Mouse (Mus musculus): ENCODE results near the gene Ppp1r8.
"Not testable (repeated sequence)": the region's sequence is repeated elsewhere in the genome, so short reads cannot be mapped to it uniquely, and the experiment has no call there.

Gene Ppp1r8

DNA sequence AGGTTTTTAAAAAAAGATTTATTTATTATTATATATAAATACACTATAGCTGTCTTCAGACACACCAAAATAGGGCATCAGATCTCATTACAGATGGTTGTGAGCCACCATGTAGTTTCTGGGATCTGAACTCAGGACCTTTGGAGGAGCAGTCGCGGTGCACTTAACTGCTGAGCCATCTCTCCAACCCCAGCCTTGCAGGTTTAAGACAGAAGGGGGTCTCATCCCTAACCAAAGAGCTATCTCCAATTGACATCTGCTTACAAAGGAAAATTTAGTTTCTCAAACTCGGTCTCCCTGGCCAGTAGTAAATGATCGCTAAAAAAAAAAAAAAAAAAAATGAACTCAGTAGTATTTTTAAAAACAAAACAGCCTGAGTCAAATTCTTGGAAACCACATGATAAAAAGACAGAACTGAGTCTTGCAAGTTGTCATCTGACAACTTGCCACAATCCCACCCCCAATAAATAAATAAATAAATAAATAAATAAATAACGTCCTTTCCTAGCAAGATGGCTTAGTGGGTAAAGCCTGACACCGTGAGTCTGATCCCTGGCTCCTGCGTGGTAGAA lies 36.3 kb downstream of the Ppp1r8 start:
- DNase-seq (ENCODE audit: low read depth, low spot score): no peak

DNA sequence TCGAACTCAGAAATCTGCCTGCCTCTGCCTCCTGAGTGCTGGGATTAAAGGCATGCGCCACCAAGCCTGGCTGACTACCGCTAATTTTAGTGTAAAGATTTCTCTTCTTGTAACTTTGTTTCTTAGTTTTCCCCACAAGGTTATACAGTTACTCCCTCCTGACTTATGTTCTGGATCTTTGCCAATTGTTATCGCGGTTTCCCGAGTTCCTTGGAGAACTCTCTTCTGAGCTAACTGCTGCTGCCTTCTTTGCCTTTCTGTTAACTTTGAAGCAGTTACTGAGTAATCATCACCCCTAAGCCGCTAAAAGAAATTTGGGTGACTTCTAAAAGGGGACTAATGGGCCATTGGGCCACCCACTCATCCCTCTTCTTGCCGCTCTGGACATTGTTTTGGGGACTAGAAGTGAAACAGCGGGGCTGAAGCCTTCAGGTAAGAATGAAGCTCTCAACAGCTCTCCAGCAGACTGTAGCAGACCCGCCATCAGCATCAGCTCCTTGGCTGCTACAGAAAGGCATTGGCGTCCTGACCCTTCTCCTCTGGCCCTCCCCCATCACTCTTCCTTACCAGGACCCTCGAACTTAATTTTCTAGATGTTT lies 37.3 kb downstream of the Ppp1r8 start:
- DNase-seq (ENCODE audit: low read depth, low spot score): no peak

DNA sequence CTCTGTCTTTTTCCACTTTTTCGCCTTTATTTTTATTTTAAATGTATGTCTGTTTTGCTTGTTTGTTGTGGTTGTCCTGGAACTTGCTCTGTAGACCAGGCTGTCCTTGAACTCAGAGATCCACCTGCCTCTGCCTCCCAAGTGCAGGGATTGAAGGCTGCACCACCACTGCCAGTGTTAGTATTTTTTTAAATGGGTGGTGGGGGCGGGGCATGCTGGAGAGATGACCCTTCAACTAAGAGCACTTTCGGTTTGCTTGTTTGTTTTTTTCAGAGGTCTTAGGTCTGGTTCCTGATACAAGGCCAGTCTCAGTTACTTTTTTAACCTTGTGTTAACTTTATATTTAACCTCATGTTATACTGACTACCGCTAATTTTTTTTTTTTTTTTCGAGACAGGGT lies 37.8 kb downstream of the Ppp1r8 start:
- DNase-seq (ENCODE audit: low read depth, low spot score): no peak

DNA sequence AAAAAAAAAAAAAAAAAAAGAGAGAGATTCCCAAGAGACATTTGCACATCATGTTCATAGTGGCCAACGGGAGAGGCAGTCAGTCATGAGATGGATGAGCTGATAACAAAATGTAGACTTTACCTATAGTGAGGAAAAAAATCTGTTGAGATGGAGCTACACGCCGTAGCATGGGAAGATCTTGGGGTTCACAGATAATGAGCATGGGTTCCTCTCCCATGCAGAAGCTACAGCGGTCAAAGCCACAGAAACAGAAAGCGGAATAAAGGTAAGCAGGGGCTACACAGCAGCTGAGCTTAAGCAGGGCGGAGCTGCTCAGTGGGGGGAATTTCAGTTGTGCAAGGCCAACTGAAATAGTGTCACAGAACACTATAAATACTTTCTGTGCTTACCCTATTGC lies 38.6 kb downstream of the Ppp1r8 start:
- no peak for DNase-seq (ENCODE audit: low read depth, low spot score)

DNA sequence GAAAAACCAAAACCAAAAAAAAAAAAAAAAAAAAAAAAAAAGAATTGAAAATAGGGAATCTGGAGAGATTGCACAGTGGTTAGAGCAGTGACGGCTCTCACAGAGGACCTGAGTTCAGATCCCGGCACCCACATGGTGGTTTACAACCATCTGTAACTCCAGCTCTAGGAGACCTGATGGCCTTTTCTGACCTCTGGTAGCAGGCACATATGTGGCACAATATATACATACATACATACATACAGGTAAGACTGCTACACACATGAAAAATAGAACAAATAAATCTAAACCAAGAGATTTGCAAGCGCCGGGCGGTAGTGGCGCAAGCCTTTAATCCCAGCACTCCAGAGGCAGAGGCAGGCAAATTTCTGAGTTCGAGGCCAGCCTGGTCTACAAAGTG lies 39.1 kb downstream of the Ppp1r8 start:
- no peak for DNase-seq (ENCODE audit: low read depth, low spot score)

DNA sequence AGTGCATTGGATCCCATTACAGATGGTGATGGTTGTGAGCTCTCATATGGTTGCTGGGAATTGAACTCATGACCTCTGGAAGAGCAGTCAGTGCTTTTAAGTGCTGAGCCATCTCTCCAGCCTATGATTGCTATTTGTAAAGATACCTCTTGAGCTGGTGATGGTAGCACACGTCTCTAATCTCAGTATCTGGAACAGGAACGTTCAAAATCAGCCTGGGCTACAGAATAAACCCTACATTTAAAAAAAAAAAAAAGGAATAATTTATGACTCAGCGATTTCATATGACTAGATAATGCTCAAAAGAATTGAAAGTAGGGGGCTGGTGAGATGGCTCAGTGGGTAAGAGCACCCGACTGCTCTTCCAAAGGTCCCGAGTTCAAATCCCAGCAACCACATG lies 39.8 kb downstream of the Ppp1r8 start:
- DNase-seq (ENCODE audit: low read depth, low spot score): no peak

DNA sequence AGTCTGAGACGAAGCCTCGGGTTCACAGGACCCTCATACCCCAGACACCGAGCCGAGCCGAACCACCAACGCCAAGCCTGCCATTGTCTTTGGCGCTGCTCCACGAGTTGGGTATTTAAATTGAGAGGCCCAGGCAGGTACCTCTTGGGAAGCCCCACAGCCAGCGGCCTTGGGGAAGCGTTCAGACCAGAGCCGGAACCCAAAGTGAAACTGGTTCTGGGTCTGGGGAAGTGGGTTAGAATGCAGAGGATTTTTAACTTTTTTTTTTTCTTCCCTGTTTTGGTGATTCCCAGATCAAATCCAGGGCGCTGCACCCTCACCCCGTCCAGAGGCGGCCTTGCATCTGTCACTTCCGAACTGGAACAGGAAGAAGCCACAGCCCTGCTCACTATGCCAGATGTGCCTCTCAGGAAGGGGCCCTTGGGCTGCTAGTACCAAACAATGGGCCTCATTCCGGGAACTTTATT lies 40.8 kb downstream of the Ppp1r8 start:
- DNase-seq (ENCODE audit: low read depth, low spot score): peak; percentile 35

DNA sequence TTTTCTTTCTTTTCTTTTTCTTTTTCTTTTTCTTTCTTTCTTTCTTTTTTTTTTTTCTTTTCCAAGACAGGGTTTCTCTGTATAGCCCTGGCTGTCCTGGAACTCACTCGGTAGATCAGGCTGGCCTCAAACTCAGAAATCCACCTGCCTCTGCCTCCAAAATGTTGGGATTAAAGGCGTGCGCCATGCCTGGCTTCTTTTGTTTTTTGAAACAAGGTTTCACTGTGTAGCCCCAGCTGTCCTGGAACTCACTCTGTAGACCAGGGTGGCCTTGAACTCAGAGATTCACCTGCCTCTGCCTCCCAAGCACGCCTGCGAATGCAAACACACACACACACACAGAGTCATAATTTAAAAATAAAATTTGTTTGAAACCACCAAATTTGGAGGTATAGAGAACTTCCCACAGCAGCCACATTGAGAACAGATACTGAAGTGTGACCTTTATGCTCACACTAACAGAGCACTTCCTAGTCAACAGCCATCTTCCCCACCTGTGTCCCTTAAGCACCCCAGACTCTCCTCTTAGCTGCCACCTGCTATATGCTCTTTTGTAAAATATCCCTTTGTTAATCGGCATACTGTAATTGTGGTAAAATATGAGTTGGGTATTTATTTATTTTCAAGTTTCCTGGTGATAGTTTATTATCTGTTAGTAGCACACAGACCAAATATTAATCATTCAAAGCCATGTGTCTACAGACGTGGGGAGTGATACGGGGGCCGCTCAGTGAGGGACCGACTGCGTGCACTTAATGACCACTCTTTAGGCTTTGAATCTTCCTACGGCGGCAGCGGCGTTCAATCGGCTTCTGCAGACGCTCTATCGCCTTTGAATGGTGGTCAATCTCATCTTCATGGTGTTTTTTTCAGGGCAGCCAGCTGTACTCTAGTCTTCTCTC lies 41.5 kb downstream of the Ppp1r8 start:
- no peak for DNase-seq (ENCODE audit: low read depth, low spot score)

DNA sequence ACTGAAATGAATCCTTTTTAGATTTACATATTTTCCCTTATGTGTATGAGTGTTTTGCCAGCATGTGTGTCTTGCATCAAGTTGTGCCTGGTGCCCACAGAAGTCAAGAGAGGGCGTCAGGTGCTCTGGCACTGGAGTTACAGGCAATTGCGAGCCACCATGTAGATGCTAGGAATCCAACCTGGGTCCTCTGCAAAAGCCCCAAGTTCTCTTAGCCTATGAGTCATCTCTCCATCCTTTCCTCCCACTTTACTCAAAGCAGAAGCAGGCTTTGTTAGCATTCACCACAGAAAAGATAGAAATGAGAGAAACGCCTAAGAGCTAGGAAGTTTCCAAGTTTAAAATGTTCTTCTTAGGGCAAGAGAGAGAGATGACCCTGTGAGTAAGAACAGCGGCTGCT lies 43.1 kb downstream of the Ppp1r8 start:
- no peak for DNase-seq (ENCODE audit: low read depth, low spot score)

DNA sequence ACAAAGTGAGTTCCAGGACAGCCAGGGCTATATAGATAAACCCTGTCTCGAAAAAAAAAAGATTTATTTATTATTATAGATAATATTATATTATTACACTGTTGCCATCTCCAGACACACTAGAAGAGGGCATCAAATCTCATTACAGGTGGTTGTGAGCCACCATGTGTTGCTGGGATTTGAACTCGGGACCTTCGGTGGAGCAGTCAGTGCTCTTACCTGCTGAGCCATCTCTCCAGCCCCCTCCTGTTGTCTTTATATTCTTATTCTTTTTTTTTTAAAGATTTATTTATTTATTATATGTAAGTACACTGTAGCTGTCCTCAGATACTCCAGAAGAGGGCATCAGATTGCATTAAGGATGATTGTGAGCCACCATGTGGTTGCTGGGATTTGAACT lies 44.3 kb downstream of the Ppp1r8 start:
- DNase-seq (ENCODE audit: low read depth, low spot score): not testable (repeated sequence)

DNA sequence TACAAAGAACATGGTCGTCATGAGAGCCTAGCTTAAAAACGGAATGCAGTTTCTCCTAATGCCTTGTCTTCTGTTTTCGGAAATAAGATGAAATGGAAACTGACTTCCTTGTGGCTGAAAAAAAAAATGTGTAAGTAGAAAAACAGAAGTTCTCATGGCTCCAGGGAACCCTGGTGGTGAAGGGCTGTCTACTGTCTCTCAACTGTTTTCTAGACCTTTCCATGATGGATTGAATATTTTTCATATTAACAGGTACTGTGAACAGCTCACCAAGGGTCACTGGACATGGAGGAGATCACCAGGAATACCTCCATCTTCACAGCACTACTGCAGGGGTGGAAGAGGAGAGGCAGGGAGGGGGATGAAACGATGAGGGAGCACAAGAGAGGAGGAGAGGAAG lies 44.9 kb downstream of the Ppp1r8 start:
- no peak for DNase-seq (ENCODE audit: low read depth, low spot score)

DNA sequence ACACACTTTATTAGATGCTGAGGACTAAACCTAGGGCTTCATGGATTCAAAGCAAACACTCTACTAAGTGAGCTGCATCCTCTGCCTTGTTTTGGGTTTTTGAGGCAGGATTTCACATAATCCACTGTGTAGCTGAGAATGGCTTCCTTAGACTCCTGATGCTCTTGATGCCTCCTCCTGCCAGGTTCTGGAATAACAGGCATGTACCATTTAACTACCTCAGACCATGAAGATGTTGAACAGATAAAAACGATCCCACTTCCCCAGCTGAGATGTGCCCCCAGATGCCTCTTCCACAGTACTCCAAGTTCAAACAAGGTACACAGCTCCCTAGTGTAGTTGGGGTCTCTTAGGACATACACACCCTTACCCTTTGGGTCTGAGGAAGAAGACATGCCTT lies 45.5 kb downstream of the Ppp1r8 start:
- no peak for DNase-seq (ENCODE audit: low read depth, low spot score)

DNA sequence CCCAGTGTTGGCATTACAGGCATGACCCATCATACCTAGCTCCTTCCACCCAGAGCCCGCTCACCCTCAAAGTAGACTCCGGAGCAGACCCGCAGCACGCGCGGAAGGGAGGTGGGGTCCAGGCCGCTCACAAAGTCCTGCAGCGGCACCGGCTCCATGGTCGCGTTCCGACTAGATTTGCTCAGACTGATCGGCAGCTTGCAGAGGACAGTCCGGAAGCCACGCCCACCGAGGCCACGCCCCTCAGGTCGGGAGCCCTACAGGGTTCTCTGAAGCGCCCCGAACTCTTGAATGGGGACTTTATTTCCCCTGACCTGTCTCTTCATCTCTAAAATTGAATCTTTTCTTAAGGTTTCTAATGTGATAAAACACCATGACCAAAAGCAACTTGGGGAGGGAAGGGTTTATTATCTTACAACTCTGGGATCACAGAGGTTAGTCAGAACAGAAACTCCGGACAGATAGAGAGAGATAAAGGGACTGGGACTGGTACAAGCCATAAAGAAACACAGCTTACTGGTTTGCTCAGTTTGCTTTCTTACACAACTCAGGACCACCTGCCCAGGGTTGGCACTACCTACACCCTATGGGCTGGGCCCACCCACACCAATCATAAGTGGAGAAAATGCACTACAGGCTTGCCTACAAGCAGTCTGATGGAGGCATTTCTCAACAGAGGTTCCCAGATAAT lies 46.6 kb downstream of the Ppp1r8 start, which contains the start of gene Themis2:
Themis2 (minus strand) TSS at position 192 of the 691 bp plus-strand sequence.
- peak; percentile 85 for DNase-seq (ENCODE audit: low read depth, low spot score)

DNA sequence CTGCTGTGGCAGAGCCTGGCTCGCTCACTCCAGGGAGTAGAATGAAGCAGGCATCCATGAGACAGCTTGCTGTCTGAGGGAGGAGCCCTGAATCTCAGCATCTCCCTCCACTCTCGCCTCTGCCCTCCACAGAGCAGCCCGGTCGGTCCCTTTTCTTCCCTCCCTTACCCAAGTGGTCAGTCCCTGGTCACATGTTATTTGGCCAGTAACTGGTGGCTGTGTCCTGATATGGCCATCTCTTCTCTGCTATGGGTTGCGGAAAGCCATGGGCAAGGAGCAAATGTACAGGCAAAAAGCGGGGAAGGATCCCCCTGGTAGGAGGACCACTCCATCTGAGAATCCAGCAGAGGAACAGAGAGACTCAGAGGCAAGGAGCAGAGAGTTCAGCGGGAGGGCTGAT lies 47.8 kb downstream of the Ppp1r8 start:
- DNase-seq (ENCODE audit: low read depth, low spot score): no peak

DNA sequence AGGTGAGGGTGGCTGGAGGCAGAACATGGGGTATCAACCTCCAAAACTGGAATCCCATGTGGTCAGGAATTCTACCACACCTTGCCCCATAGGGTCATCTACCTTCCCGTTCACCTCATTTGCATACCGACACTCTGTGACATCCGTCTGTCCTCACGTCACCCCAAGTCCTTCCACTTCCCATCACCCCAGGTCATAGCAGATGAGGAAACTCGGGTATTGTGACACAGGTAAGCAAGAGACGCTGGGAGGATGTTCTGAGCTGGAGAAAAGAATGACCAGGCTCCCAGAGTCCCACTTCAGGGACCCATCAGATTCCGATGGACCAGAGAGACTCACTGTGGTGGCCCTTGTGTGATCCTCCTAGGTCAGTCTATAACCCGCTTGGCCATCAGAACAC lies 48.2 kb downstream of the Ppp1r8 start:
- no peak for DNase-seq (ENCODE audit: low read depth, low spot score)

DNA sequence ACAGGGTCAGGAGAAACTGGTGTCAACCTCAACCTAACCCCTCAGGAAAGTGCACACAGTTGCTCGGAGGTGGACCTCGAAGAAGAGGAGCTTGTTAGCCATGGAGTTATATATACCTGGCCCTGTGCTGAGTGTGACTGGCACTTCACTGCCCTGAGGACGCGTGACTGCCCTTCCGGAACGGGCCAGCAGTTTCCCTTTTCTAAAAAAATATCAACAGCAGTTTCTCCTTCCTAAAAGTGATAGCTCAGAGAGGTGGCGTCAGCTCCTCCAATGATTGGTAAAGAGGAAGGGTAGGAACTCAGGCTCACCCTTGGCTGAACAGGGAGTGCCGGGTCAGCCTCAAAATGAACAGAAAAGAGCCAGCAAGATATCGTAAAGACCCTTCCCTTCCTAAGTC lies 48.9 kb downstream of the Ppp1r8 start:
- no peak for DNase-seq (ENCODE audit: low read depth, low spot score)

DNA sequence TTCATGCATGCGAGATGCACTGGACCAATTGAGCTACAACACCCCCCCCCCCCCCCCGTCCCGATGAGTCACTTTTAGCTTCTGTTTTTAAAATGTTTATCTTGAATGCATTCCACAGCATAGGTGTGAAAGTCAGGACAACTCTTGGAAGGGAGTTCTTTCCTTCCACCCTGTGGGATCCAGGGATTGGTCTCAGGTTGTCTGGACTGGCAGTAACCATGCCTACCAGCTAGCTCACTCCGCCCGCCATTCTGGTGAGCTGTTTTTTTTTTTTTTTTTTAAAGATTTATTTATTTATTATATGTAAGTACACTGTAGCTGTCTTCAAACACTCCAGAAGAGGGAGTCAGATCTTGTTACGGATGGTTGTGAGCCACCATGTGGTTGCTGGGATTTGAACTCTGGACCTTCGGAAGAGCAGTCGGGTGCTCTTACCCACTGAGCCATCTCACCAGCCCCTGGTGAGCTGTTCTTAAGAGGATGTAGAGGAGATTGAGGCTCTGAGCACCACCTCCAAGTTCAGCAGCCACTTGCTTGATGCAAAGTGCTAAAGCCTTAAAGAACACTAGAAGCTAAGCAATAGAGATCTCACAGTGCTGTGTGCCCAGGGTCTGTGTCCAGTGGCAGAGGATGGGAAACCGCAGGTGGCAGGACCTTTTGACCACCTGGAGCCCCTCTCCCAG lies 49.5 kb downstream of the Ppp1r8 start:
- not testable (repeated sequence) for DNase-seq (ENCODE audit: low read depth, low spot score)

DNA sequence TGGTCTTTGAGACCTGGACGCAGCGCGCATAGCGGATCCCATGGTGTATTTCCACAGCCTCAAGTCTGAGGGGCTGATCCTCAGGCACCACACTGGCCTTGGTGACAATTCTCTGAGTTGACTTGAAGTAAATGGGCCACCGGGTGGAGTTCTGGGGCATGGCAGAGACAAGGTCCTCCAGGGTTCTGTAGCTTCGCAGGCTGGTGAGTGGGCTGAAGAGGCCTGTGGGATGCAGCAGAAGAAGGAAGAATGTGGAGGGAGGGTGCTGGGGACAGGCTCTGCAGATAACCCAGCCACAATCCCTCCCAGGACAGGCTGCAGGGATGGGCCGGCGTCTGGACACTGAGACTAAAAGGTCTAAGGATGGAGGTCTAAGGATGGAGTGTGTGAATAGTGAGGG lies 53.2 kb downstream of the Ppp1r8 start:
- no peak for DNase-seq (ENCODE audit: low read depth, low spot score)

DNA sequence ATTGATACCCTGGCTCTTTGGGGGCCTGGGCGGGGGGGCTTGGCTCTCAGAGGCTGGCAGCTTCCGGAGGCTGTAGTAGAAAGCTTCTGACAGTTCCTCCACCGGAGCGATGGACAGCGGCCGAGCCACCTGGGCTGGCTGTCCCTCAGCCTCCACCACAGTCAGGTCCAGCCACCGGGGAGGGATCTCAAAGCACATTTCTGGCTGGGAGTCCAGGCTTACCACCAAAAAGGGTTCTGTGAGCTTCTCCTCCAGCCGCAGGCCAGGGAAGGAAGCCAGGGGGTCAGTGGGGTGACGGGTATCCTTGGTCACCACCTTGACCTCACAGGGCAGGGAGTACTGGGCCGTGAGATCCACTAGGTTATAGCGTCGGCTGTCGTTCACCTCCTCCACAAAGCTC lies 57.7 kb downstream of the Ppp1r8 start:
- DNase-seq (ENCODE audit: low read depth, low spot score): no peak

DNA sequence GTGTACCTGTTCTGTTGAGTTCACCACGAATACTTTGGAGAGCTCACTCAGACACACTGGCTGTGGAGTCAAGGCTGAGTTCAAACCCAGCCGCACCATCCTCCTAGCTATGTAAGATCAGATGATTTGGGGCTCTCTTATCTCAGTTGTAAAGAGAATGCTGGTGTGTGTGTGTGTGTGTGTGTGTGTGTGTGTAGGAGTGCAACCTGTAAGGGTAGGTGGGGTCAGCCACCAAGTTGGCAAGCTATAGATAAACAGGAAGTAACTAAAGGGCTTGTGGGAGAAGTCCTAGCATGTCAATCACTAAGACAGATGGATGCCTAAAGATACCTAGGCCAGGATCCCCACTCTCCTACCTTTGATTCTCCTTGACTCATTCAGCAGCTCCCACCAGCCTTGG lies 59.2 kb downstream of the Ppp1r8 start:
- no peak for DNase-seq (ENCODE audit: low read depth, low spot score)

DNA sequence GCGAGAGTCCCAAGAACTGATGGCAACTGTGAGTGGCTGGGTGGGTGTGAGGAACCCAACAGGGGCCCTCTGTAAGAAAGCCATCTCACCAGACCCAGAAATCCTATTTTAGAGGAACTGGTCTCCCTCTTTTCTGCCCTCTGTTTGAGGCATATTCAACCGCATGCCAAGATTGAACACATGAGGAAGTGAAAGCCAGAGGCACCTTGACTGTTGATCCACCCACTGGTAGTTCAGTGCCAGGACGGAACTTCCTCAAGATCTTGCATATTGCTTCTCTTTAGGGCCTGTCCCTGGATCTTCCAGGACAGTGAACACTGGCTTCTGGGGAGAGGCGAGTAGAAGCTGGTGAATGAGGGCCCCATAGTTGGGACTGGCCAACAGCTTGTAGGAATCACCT lies 62.7 kb downstream of the Ppp1r8 start:
- no peak for DNase-seq (ENCODE audit: low read depth, low spot score)

Data from ES-CJ7 (cell line).